Mouse (Mus musculus) midbrain, embryonic 12.5 days (tissue): Measurements from ENCODE around the gene Kcnk18. TPM values are rescaled to one million over a fixed set of nuclear protein-coding genes. Genes with fewer than 3 reads are reported as not detected.

Source experiments
- ATAC-seq: fragments of 200-750 bp; cut with Nextera tagmentation; 2 replicates; pipeline ENCODE4 v1.8.0; 2017; ENCODE audit warnings: low read depth, moderate TSS enrichment, moderate library complexity; ENCODE audit not compliant: low FRiP score
- H3K27ac ChIP-seq: fragments of 300-500 bp; sonication (generic); replicated peaks from 2 replicates; pipeline ENCODE4 v1.5.1; 2016; ENCODE audit warnings: mild to moderate bottlenecking
- H3K27me3 ChIP-seq: fragments of 300-500 bp; sonication (generic); 2 replicates; pipeline ENCODE4 v1.6.1; 2016; ENCODE audit warnings: mild to moderate bottlenecking
- H3K36me3 ChIP-seq: fragments of 300-500 bp; sonication (generic); 2 replicates; pipeline ENCODE4 v1.6.1; 2016
- H3K4me1 ChIP-seq: fragments of 300-500 bp; sonication (generic); 2 replicates; pipeline ENCODE4 v1.6.1; 2016
- H3K4me2 ChIP-seq: fragments of 300-500 bp; sonication (generic); replicated peaks from 2 replicates; pipeline ENCODE4 v1.6.1; 2016; ENCODE audit warnings: mild to moderate bottlenecking, moderate library complexity
- H3K4me3 ChIP-seq: fragments of 300-500 bp; sonication (generic); 2 replicates; pipeline ENCODE4 v1.5.1; 2016; ENCODE audit warnings: mild to moderate bottlenecking
- H3K9ac ChIP-seq: fragments of 300-500 bp; sonication (generic); replicated peaks from 2 replicates; pipeline ENCODE4 v1.6.1; 2016; ENCODE audit warnings: mild to moderate bottlenecking, moderate library complexity
- H3K9me3 ChIP-seq: fragments of 300-500 bp; sonication (generic); 2 replicates; pipeline ENCODE4 v1.6.1; 2016; ENCODE audit warnings: mild to moderate bottlenecking
- WGBS: fragments of 180-500 bp; shearing (Covaris S2); methylation state at CpG from one replicate; pipeline ENCODE4 v1.1.7; 2016; 5-methylcytosine and 5-hydroxymethylcytosine counted together
- polyA plus RNA-seq: library from polyadenylated mRNA; unstranded; fragments of >200 nt; fragmentation: Nextera tagmentation; extraction: Ambion mirVana; gene quantifications from 2 replicates; pipeline ENCODE4 v1.2.1, GENCODE M21; 2016

Kcnk18 gene
- polyA plus RNA-seq, 1 experiment from 2014 or later = not detected

DNA sequence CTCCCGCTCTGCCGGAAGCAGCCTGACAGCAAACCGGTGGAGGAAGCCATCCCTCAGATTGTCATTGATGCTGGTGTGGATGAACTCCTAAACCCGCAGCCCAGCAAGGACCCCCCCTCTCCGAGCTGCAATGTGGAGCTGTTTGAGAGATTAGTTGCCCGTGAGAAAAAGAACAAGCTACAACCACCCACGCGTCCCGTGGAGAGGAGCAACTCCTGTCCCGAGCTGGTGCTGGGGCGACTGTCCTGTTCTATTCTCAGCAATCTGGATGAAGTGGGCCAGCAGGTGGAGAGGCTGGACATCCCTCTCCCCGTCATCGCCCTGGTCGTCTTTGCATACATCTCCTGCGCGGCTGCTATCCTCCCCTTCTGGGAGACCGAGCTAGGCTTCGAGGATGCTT is 16.0 kb downstream of the Kcnk18 start:
- H3K4me2 ChIP-seq = no peak overlapping the region
- 0 out of 2 replicates have a peak, but pooled peaks cover 2% of the 10 kb centered on the region for H3K4me1 ChIP-seq
- H3K9ac ChIP-seq = no peak overlapping the region
- 89% methylated on average over 18 of the region's 18 CpGs for WGBS
- no peak for ATAC-seq
- H3K36me3 ChIP-seq = no peaks in the 10 kb centered on the region
- no peak overlapping the region for H3K27ac ChIP-seq
- H3K27me3 ChIP-seq = 0 out of 2 replicates have a peak, but pooled peaks cover 26% of the 10 kb centered on the region
- H3K4me3 ChIP-seq = no peak overlapping the region
- no peaks in the 10 kb centered on the region for H3K9me3 ChIP-seq

DNA sequence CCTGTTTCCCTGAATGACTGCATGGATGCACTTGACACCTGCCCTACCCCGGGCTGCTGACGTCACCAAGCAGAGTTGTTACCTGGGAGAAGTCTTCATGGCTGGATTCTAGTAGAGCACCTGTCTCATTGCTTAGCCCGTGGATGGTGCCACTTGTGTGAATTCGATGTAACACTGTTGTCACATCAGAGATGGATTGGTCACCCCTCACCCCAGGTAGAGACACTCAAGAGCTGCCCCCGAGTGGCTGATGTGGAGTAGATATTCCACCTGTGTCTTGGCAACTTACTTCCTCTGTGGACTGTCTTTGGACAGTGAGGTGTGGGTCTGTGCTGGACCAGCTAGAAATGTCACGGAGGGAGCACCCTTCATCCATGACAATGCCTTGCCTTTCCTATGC is 17.0 kb downstream of the Kcnk18 start:
- no peak overlapping the region for H3K27ac ChIP-seq
- H3K9me3 ChIP-seq = no peaks in the 10 kb centered on the region
- H3K9ac ChIP-seq = no peak overlapping the region
- no peak overlapping the region for H3K4me3 ChIP-seq
- WGBS = 86% methylated on average over 6 of the region's 6 CpGs
- H3K36me3 ChIP-seq = no peaks in the 10 kb centered on the region
- ATAC-seq = no peak
- 0 out of 2 replicates have a peak, but pooled peaks cover 2% of the 10 kb centered on the region for H3K4me1 ChIP-seq
- 0 out of 2 replicates have a peak, but pooled peaks cover 28% of the 10 kb centered on the region for H3K27me3 ChIP-seq
- H3K4me2 ChIP-seq = no peak overlapping the region

DNA sequence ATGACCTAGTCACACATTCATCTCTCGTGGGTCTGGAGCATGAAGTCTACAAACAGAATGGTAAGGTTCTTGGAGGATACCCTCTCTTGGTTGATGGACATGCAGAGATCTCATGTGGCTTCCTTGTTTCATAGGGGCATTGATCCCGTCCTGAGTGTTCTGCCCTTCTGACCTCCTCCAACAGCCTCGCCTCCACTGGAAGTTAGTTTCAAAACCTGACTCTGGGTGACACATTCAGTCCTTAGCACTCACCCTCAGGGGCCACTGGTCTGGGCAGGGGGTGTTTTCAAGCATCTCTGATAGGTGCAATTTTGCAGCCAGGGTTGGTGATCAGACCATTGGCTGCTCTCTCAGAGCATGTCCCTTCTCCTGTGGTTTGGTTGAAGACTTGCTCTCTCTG is 19.6 kb downstream of the Kcnk18 start:
- H3K9me3 ChIP-seq = no peaks in the 10 kb centered on the region
- 0 out of 2 replicates have a peak, but pooled peaks cover 2% of the 10 kb centered on the region for H3K4me1 ChIP-seq
- 0 out of 2 replicates have a peak, but pooled peaks cover 28% of the 10 kb centered on the region for H3K27me3 ChIP-seq
- WGBS = 74% methylated on average over 3 of the region's 3 CpGs
- ATAC-seq = no peak
- no peak overlapping the region for H3K4me2 ChIP-seq
- no peak overlapping the region for H3K4me3 ChIP-seq
- H3K27ac ChIP-seq = no peak overlapping the region
- no peaks in the 10 kb centered on the region for H3K36me3 ChIP-seq
- H3K9ac ChIP-seq = no peak overlapping the region

DNA sequence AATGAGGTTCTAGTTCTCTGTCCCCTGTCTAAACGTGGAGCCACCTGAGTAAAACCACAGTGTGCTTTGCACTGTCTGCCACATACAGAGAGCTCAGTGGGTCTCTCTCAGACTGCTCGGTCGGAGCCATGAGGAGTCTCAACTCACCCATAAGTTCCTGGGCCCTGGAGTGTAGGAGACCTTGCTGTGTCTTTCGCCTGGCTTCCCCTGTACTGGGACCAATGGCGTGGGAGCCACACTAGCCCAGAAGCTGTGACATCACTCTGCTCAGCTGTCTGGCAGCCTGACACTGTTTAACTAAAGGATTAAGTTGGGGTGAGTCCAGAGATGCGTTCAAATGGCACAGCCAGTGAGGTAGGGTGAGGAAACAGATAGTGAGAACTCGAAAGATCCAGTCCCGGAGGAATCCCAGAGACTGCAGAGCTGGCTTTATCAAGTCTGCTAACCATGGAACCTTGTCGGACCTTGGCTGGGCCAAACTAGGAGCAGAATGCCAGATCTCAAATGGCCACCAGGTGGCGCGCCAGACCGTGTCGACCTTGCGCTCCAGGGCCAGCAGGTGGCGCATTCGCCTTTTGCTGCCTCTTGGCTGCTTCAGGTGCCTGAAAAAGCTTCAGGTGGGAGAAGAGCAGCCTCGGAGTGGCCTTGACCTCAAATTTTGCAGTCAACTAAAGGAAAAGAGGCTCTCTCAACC is 20.3 kb downstream of the Kcnk18 start:
- H3K9ac ChIP-seq = no peak overlapping the region
- 24% methylated on average over 17 of the region's 17 CpGs for WGBS
- no peak overlapping the region for H3K4me2 ChIP-seq
- H3K27ac ChIP-seq = no peak overlapping the region
- 0 out of 2 replicates have a peak, but pooled peaks cover 28% of the 10 kb centered on the region for H3K27me3 ChIP-seq
- no peaks in the 10 kb centered on the region for H3K36me3 ChIP-seq
- ATAC-seq = peak; percentile 41; the same call in 1 of the 2 replicates
- H3K9me3 ChIP-seq = no peaks in the 10 kb centered on the region
- no peak overlapping the region for H3K4me3 ChIP-seq
- 0 out of 2 replicates have a peak, but pooled peaks cover 2% of the 10 kb centered on the region for H3K4me1 ChIP-seq

- Histone ChIP-seq H3K4me2 (no peak overlapping the region), H3K36me3 (no peaks in the 10 kb centered on the region), H3K27ac (no peak overlapping the region), H3K4me1 (0 out of 2 replicates have a peak, but pooled peaks cover 2% of the 10 kb centered on the region), H3K9me3 (no peaks in the 10 kb centered on the region), H3K27me3 (0 out of 2 replicates have a peak, but pooled peaks cover 28% of the 10 kb centered on the region), H3K9ac (no peak overlapping the region), H3K4me3 (no peak overlapping the region)
- no peak for ATAC-seq
- 93% methylated on average over 4 of the region's 4 CpGs for WGBS
Measured at GRCm38 (mm10) chr19:59241987-59242386, 23.0 kb downstream of the Kcnk18 start.

- 0 out of 2 replicates have a peak, but pooled peaks cover 2% of the 10 kb centered on the region for H3K4me1 ChIP-seq
Measured at GRCm38 (mm10) chr19:59243057-59243456, 24.0 kb downstream of the Kcnk18 start.

GRCm38 (mm10) chr19:59248144-59248543 is 29.1 kb downstream of the Kcnk18 start:
- Histone ChIP-seq H3K4me1 (no peaks in the 10 kb centered on the region), H3K4me2 (no peak overlapping the region), H3K9ac (no peak overlapping the region), H3K36me3 (no peaks in the 10 kb centered on the region), H3K4me3 (no peak overlapping the region), H3K9me3 (no peaks in the 10 kb centered on the region), H3K27me3 (no peaks in the 10 kb centered on the region), H3K27ac (no peak overlapping the region)
- 88% methylated on average over 4 of the region's 4 CpGs for WGBS
- ATAC-seq = no peak

More at GRCm38 (mm10) chr19:59243057-59243456, 24.0 kb downstream of the Kcnk18 start:
- 0 out of 2 replicates have a peak, but pooled peaks cover 18% of the 10 kb centered on the region for H3K27me3 ChIP-seq
- H3K9ac ChIP-seq = no peak overlapping the region
- ATAC-seq = no peak
- H3K27ac ChIP-seq = no peak overlapping the region
- no peak overlapping the region for H3K4me3 ChIP-seq
- 82% methylated on average over 2 of the region's 2 CpGs for WGBS
- H3K4me2 ChIP-seq = no peak overlapping the region
- no peaks in the 10 kb centered on the region for H3K36me3 ChIP-seq
- no peaks in the 10 kb centered on the region for H3K9me3 ChIP-seq

DNA sequence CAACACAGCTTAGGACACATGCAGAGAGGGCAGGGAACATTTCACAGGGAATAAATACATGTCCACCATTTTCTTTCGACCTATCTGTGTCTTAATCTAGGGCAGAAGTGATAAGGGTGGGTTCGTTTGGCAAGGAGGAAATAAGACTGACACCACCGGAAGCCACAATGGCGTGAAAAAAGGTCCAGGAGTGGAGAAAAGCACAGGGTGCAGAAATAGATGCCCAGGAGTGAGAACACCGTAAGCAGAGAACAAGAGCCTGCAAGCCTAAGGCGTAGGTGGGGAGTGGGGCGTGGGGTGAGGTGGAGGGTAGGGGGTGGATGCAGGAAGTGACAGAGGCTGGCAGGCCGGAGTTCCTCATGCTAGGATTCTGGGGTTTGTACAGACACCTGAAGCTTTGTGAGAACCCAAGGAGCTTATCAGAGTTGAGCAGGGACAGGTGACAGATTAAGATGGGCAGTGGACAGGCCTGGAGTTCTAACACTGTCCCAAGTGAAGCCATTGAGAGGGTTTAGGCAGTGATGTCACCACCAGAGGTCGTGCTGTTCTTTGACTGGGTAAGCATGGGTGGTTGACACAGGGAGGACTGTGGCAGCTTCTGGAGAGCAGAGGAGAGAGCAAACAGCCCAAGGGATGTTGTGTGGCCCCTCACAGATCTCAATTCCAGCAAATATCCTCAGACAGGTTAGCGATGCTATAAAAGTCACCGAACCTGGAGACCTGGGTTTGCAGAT is 29.7 kb downstream of the Kcnk18 start:
- Histone ChIP-seq H3K27ac (no peak overlapping the region), H3K36me3 (no peaks in the 10 kb centered on the region), H3K27me3 (no peaks in the 10 kb centered on the region), H3K9ac (no peak overlapping the region), H3K4me2 (no peak overlapping the region), H3K4me3 (no peak overlapping the region), H3K9me3 (no peaks in the 10 kb centered on the region), H3K4me1 (no peaks in the 10 kb centered on the region)
- 79% methylated on average over 11 of the region's 11 CpGs for WGBS
- ATAC-seq = no peak

DNA sequence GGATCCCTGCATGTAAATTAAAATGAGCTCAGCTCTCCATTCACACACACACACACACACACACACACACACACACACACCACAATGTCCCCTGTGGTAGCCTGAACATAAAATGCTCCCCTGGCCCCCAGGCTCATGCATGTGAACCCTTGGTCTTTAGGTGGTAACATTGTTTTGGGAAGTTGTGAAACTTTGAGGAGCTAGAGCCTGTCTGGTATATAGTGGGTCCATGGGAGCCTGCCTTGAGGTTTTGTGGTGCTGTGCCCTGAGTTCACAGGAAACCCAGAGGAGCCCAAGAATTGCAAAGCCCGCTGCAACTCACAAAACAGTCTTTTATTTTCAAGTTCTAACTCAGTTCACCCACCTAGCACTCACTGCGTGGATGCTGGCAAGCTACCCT is 33.6 kb downstream of the Kcnk18 start:
- H3K4me3 ChIP-seq = no peak overlapping the region
- no peaks in the 10 kb centered on the region for H3K4me1 ChIP-seq
- 71% methylated on average over 2 of the region's 2 CpGs for WGBS
- H3K27ac ChIP-seq = no peak overlapping the region
- H3K4me2 ChIP-seq = no peak overlapping the region
- H3K36me3 ChIP-seq = no peaks in the 10 kb centered on the region
- no peak overlapping the region for H3K9ac ChIP-seq
- ATAC-seq = no peak
- H3K27me3 ChIP-seq = peaks cover 4% of the 10 kb centered on the region
- no peaks in the 10 kb centered on the region for H3K9me3 ChIP-seq

DNA sequence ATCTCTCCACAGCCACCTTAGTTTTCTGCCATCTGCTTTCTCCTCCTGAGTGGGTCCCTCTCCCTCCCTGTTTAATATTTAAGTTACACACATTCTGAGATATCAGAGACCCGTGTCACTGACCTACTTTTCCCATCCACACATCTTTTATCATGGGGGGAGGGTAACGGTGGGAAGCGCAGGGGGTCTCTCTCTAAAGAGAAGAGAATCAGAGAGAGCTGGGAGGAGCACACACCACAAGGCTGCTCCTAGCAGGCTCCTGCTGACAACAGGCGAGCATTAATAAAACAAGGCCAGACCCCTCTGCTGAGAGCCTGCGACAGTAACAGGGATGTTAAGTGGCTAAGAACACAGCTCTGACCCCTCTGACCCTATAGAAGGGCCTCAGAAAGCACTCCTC is 40.6 kb downstream of the Kcnk18 start:
- no peaks in the 10 kb centered on the region for H3K36me3 ChIP-seq
- H3K27ac ChIP-seq = no peak overlapping the region
- 41% methylated on average over 5 of the region's 5 CpGs for WGBS
- H3K4me1 ChIP-seq = peaks cover 17% of the 10 kb centered on the region
- no peak overlapping the region for H3K4me2 ChIP-seq
- no peak overlapping the region for H3K9ac ChIP-seq
- no peaks in the 10 kb centered on the region for H3K9me3 ChIP-seq
- no peak for ATAC-seq
- peaks cover 61% of the 10 kb centered on the region for H3K27me3 ChIP-seq
- H3K4me3 ChIP-seq = no peak overlapping the region

DNA sequence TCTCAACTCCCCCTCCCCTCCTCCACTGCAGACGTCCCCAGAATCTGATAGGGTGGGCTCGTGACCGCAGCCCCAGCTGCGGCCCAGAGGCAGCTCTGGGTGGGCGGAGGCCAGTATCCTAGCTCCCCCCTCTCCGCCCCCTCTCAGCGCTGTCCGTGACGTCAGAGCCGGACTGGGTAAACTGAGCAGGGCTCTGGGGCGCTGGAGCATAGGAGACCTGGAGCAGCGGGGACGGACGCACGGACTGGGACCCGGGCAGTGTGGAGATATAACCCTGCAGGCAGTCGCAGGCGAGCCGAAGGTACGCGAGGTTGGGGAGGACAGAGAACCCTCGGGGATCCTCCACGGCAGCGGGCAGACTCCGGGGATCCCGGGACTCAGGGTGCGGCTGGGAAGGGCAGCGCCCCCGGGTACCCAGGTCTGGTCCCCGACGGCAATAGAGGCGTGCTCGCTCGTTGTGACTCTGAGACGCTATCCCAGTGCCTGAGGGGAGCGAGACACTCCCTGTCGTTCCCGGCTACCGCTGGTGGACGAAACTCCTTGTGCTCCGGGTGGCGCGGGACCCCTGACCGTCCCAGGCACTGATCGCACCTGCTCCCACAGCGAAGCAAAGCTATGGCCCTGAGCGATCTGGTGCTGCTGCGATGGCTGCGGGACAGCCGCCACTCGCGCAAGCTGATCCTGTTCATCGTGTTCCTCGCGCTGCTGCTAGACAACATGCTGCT is 41.9 kb downstream of the Kcnk18 start, which contains the start of gene Slc18a2:
TSS of gene Slc18a2 (plus strand) at position 179 of the 725 bp plus-strand sequence.
- Histone ChIP-seq H3K27ac (no peak within 1 kb of the TSS), H3K4me1 (peaks cover 28% of the 10 kb centered on the region), H3K9me3 (no peaks in the 10 kb centered on the region), H3K27me3 (peaks cover 69% of the 10 kb centered on the region), H3K9ac (peak within 1 kb of the TSS; percentile 37), H3K4me3 (peak within 1 kb of the TSS; percentile 45), H3K36me3 (no peaks in the 10 kb centered on the region), H3K4me2 (peak within 1 kb of the TSS; percentile 73)
- ATAC-seq = peak; percentile 83
- WGBS = under 1% methylated on average over 50 of the region's 55 CpGs
